Comparison of ENCODE assay signal across 8 mouse cellular contexts in the genomic region with DNA sequence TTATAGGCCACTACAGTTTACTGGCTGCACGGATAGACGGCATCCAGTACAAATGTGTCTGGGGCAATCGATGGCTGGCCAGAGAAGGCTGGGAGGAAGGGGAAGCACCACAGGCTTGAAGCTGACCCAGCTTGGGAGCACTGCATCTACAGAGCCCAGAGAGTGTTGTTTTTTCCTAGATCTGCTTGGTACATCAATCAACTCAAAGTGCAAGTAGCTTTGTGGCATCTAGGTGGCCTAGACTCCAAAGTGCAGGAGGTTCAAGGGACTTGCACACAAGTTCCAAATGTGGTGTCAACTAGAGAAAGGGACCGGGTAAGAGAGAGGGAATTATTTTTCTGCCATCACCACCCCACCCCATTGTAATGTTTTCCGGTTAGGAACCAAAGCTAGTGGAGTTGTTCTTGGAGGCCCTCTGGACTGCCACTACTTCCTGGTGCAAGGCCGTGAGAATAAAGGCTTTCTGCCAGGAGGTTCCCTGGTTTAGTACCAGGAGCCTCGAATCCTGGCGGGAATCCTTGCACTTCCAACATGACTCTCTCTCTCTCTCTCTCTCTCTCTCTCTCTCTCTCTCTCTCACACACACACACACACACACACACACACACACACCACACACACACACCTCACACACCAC. TPM values are rescaled to one million over a fixed set of nuclear protein-coding genes. Genes with fewer than 3 reads are reported as not detected.
DNase-seq lines count a peak whose midpoint lies in the region; ATAC-seq and TF ChIP-seq lines count a peak whose summit lies in the region.

No protein-coding gene starts in this region.

- no peak overlapping the region for H3K9ac ChIP-seq in intestine, postnatal 0 days (ENCODE audit: low read depth, low read length)
- H3K9ac ChIP-seq in stomach, embryonic 14.5 days (replicated peaks; ENCODE audit: low read depth, low read length) = no peak overlapping the region

- H3K9me3 ChIP-seq in intestine, postnatal 0 days (ENCODE audit: control insufficient read depth) = no peaks in the 10 kb centered on the region
- no peaks in the 10 kb centered on the region for H3K9me3 ChIP-seq in stomach, embryonic 14.5 days (ENCODE audit: control insufficient read depth, low read depth, low read length)

- peak overlapping the region; percentile 93 for H3K27ac ChIP-seq in gastrocnemius, adult 2 months
- no peak overlapping the region for H3K27ac ChIP-seq in intestine, postnatal 0 days (ENCODE audit: low read depth, low read length)
- H3K27ac ChIP-seq in stomach, embryonic 14.5 days (ENCODE audit: low read length) = peak overlapping the region; percentile 66; the same call in 1 of the 2 replicates

- TF ChIP-seq CTCF in gastrocnemius, adult 2 months (IDR thresholded peaks at IDR 0.05) = no peak
- TF ChIP-seq CTCF in intestine, postnatal 0 days (IDR thresholded peaks at IDR 0.05; ENCODE audit: low read depth) = no peak

- no peak for DNase-seq in gastrocnemius, adult 2 months
- no peak for DNase-seq in gastrocnemius, postnatal 25 days
- peak; percentile 38 for DNase-seq in lung, postnatal 10 days
- DNase-seq in lung, postnatal 14 days = no peak
- no peak for DNase-seq in left cerebral cortex, postnatal 4 days

- peaks cover 14% of the 10 kb centered on the region; the same call in 1 of the 2 replicates for H3K27me3 ChIP-seq in intestine, postnatal 0 days (replicated peaks; ENCODE audit: control insufficient read depth, insufficient read depth, low read length)
- H3K27me3 ChIP-seq in stomach, embryonic 14.5 days (ENCODE audit: control insufficient read depth, insufficient read depth, low read length) = peaks cover 8% of the 10 kb centered on the region; the same call in 1 of the 2 replicates

- intact Hi-C loops in gastrocnemius, adult 2 months (cut with DNase I) = loop anchor here (5.0 to 10.0 kb wide), 3 partner anchors 125 to 468 kb away; no protein-coding TSS in a partner anchor
- intact Hi-C loops in left cerebral cortex, postnatal 4 days (cut with DNase I) = no loop called here

- no peak for ATAC-seq in intestine, postnatal 0 days
- ATAC-seq in stomach, embryonic 14.5 days (ENCODE audit: insufficient number of reproducible peaks, insufficient read depth, low FRiP score, low read depth) = no peak
- ATAC-seq in megakaryocyte progenitor cell, adult 5-6 weeks (replicated peaks; ENCODE audit: poor library complexity) = no peak

- WGBS in intestine, postnatal 0 days = 29% methylated on average over 8 of the region's 8 CpGs
- 26% methylated on average over 8 of the region's 8 CpGs for WGBS in stomach, embryonic 14.5 days

- H3K36me3 ChIP-seq in intestine, postnatal 0 days (ENCODE audit: control insufficient read depth, insufficient read depth) = no peaks in the 10 kb centered on the region
- no peaks in the 10 kb centered on the region for H3K36me3 ChIP-seq in stomach, embryonic 14.5 days (ENCODE audit: control insufficient read depth, insufficient read depth, low read length)

- peak overlapping the region; percentile 78 for H3K4me2 ChIP-seq in intestine, postnatal 0 days (replicated peaks; ENCODE audit: low read depth)
- H3K4me2 ChIP-seq in stomach, embryonic 14.5 days (replicated peaks; ENCODE audit: low read depth, low read length) = peak overlapping the region; percentile 69; the same call in 1 of the 2 replicates

- H3K4me1 ChIP-seq in intestine, postnatal 0 days (replicated peaks; ENCODE audit: control insufficient read depth, insufficient read depth, low read length) = no peaks in the 10 kb centered on the region
- peaks cover 13% of the 10 kb centered on the region for H3K4me1 ChIP-seq in stomach, embryonic 14.5 days (ENCODE audit: control insufficient read depth, insufficient read depth, low read length)

- H3K4me3 ChIP-seq in gastrocnemius, adult 2 months = peak overlapping the region; percentile 73
- no peak overlapping the region for H3K4me3 ChIP-seq in intestine, postnatal 0 days (ENCODE audit: low read depth, low read length)
- no peak overlapping the region for H3K4me3 ChIP-seq in stomach, embryonic 14.5 days (ENCODE audit: low read depth, low read length)

RNA-seq across cellular contexts. Expression of a gene that starts 27.5 kb away (rescaled TPM):
- total RNA-seq in gastrocnemius, adult 2 months (2021) = 10 to 100 TPM; 14.9 to 17.1 TPM
- 10 to 100 TPM; 10.1 to 13.7 TPM for total RNA-seq in gastrocnemius, postnatal 25 days (2021)
- 4.2 and 4.8 TPM in 2 replicates for polyA plus RNA-seq in intestine, postnatal 0 days (2015; fragmentation: Nextera tagmentation; extraction: Ambion mirVana)
- polyA plus RNA-seq in stomach, embryonic 14.5 days (2014; fragmentation: Nextera tagmentation; extraction: Ambion mirVana) = 20.6 and 21.2 TPM in 2 replicates
- 35.3 and 42.7 TPM in 2 replicates for total RNA-seq in megakaryocyte progenitor cell, adult 5-6 weeks (2015)
- total RNA-seq in megakaryocyte progenitor cell, adult 5-6 weeks (2017) = 24.7 and 29.1 TPM in 2 replicates
- total RNA-seq in left cerebral cortex, postnatal 4 days (2021) = 10 to 100 TPM; 30.6 to 31.6 TPM
